Mouse (Mus musculus) T-helper 1 cell (primary cell): ENCODE data around the gene Aplp2.

Experiments
- in situ Hi-C: fragments of 300-600 bp; cut with MboI, MseI; formaldehyde crosslinking; loops from one replicate; pipeline ENCODE4 v1.15.1; 2025; ENCODE audit warnings: high pct_unique_total_duplicates

Gene Aplp2

DNA sequence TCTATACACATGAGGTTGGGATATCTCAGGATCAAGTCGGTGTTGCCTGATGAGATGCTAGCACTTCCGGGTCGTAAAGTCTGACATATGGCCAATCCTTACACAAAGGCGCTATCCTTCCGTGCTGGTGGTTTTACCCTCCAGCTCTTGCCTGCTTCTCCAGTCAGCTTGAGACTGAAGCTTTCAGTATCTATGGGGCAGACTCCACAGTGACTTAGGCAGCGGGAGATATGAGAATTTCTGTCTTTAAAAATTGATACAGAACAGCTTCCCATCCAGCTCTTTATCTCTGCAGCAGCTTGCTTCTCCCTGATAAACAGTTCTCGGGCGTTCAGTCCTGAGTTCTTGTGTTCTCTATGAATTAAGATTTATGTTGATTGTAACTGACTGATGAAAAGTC, 14.9 kb upstream of the Aplp2 start:
- in situ Hi-C loops, result no loop called here

DNA sequence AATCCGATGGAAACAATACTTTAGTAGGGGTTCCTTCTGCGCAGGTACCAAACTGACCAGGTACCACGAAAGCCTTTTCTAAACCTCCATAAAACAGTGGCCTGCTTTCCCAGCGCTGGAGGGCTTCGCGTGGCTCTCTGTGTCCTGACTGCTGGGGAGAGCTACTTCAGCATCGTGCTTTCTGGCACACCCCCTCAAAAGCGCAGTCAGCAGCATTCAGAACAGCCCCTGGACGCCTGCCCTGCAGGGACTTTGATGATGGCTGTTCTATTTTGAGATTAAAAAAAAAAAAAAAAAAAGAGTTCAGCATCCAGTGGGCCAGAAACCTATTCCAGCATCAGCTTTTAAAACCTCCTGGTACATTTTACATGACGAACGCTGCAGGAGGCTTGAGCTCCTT, 14.2 kb upstream of the Aplp2 start:
- in situ Hi-C loops, result no loop called here

DNA sequence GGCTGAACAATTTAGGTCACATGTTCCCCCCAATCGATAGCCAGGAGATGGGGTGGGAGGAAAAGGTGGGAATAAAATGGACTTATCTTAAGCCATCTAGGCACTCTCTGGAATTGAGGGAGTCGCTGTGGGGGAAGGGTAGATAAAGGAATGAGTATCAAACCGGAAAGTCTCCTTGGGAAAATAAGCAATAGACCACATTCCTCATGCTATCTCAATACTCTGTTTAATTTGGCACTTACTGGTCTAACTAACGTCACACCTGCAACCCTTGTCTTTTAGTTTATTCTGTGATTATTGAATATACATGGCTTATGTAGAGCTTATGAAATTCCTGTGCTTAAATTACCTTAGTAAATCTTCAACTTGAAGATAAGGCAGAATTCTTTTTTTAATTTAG, 11.9 kb upstream of the Aplp2 start:
- in situ Hi-C loops, result no loop called here

DNA sequence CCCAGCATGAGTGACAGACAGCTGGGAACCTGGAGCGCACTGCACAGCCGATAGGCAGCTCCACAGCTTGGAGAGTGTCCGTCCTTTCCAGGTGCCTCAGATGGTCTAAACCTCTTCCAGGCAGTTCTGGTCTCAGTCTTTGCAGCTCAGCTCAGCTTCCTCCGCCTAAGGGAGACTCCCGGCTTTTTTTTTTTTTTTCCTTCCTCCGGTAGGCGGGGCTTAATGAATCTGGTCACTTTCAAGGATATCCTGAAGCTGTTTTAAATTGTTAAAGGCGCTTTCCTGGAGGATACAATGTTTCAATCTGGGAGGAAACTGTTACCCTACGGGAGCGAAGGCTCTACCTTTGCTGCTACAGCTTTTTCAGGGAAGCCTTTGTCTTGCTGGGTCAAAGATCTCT, 9.6 kb upstream of the Aplp2 start:
- in situ Hi-C loops, result no loop called here

DNA sequence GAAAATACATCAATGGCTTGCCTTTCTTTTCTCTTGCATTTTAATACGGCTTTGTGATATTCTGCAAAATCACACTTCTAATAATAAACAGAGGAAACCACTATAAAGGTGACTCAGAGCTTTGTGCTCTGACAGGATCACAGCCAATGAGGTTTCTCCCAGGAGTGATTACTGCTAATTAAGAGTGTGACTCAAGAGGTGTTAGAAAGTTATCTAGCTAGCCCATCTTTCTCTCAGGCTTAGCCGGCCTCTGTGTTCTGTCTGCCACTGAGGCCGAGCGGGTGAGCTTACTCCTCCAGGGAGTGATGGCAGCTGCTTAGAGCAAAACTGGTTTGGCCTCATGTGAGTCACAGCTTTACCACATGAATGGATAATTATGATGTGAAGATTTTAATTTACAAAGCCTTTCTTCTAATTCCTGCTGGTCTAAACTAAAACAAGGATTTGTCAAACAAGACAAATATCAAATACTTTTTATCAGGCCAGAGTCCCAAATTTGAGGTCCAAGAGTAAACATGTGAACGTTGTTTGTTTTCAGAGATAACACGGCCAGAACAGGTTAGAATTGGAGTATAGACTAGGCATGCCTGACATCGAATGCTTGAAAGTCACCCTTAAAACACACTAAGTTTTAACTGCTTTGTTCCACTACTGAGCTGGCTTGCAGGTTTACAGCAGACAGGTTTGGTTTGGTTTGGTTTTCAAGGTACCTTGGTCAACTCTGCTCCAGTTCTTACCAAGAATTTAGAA, 6.2 kb upstream of the Aplp2 start:
- in situ Hi-C loops, result no loop called here

DNA sequence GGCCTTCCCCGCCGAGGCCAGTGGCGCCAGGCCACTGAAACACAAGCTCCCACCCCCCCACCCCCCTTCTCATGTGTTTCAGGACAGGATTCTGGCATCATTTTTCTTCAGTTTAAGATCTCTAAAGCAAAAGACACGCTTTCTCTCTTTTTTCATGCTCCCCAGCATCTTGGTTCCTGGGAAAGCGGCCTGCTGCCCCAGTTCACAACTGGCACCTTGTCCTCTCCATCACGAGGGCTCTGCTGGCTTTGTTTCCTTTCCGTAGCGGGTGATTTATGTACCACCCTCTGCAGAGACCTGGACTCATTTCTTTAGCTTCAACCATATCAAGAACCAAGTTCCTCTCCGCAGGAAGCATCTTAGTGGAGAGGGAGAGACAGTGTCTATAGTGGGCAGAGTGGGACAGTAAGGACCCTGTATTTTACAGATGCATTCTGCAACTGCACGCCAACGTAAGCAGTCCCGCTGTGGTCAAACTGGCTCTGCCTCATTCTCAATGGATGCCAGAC, 939 bp upstream of the Aplp2 start:
- in situ Hi-C loops, result loop anchor here (5.0 kb wide), 1 partner anchor 70 kb away; the partner anchor contains the start of gene Prdm10

DNA sequence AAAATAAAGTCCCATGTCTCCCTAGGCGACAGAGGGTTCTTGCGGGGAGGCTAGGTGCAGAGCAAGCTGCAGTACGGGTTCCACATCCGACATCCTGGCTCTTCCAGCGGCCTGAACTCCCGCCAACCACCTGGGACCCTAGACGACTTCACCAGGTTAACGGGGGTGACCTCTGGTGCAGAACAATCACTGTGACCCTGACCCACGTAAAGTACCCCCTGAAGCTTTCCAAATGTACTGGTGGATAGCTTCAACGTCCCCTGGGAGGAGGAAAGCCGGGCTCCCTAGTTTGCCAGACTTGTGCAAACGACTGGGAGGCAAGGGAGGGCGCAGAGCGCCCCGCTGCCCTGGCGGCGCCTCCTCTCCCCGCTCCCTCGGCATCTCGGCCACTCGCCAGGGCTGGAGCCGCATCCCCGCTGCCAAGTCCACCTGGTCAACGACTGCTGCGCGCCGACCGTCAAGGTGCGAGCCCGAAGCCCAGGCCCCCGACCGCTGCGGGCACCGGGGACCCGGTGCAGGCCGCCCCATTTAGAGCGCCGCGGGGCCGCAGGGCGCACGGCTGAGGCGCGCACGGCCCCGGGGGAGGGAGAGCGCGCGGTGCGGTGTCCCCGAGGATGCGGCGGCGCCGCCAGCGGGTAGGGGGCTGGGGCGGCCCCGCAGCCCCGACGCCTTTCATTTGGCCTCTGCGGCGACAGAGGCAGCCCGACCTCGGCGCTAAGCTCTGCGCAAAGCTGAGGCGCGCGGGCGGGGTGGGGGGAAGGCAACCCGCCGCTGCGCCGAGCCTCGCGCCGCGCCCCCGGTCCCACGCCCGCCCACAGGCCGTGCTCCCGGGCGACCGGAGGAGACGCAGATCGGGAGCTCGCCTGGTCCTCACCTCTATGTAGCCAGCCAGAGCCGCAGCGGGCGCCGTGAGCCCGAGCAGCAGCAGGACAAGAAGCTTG, 596 bp downstream of the Aplp2 start:
- in situ Hi-C loops, result loop anchor here (5.0 kb wide), 1 partner anchor 71 kb away; the partner anchor contains the start of gene Prdm10

DNA sequence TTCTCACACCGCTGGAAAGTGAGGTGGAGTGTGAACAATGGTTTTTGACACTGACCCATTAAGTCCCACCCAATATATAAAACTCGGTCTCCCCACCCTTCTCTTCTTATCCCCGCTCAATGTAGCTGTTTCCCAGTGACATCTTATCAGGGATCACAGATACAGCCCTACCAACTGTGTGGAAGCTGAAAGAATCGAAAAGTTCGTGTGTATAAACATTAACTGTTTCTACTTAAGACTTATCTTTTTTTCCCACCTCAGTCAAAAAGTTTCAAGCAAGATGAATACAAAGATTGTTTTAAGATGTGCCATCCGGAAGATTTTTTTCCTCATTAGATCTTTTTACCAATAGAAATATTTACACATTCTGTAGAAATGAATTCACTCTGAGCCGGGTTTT, 1.5 kb downstream of the Aplp2 start:
- in situ Hi-C loops, result loop anchor here (5.0 kb wide), 1 partner anchor 72 kb away; the partner anchor contains the start of gene Prdm10

DNA sequence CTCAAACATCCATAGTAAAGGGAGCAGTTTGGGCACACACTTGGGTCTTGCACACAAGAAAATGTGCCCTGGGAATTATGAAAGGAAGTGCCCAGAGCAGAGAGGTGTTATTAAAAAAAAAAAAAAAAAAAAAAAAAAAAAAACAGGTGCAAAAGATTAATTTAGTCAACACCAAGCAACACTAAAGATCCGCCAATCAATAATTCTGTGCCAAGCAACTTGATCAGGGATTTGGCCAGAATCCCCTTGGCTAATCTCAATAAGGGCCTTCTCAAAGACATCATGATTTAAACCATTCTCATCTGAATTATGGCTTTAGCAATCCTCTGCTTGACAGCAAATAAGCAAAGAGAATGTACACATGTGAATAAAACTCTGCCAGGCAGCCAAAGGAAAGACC, 2.1 kb downstream of the Aplp2 start:
- in situ Hi-C loops, result no loop called here

DNA sequence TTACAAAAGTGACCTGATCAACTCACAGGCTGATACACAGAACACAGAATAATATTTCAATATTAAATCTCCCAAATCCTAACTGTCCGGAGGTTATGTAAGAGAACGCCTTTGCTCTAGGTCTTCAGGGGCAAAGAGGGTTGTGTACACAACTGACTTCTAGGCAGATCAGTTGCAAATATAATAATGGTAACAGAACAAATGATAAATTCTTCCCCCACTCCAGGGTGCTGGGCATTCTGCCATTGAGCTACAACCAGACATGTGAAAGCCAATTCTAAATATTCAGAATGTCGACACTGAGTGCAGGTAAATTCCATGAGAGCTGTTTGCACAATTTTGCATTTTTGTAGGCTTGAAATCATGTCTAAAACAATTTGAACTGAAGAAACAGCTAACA, 3.9 kb downstream of the Aplp2 start:
- in situ Hi-C loops, result no loop called here

DNA sequence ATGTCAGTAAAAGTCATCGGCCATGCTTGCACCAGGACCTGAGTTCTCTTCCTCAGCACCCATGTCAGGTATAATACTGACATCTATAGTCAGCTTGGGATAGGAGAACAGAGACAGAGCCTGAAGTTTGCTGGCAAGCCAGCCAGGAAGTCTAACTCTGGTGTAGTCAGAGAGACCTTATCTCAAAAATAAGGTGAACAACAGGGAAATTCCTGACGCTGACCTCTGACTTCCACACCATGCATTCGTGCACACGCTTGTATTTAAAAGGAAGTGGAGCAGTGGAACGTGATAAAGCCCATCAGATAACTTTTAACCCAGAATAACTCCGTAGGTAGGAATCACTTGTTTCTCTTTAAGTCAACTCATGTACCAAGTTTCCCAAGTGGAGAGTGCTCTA, 6.9 kb downstream of the Aplp2 start:
- in situ Hi-C loops, result no loop called here

DNA sequence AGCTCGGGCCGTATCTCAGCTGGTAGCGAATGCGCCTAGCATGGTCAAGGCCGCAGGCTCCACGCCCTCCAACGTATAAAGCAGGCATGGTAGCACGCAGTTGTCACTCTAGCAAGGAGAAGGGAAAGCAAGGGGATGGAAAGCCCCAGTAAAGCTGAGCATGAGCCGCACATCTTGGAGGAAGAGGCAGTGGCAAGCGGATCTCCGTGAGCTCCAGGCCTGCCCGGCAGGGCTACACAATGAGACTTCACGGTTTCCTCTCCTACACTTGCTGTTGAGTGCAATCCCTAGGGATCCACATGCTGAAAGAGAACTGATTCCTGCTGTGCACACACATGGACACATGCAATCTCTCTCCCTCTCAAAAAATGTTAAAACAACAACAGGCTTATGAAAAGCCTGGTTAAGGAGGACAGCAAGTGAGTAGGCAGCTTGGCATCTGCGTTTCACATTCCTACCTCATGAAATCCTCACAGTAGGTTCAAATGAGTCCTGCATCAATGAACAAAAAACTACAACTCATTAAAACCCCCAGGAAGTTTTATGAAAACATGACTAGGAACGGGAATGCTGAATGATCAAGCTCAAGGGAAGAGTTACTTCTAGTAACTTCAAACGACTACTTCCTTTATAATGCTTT, 7.9 kb downstream of the Aplp2 start:
- in situ Hi-C loops, result no loop called here

DNA sequence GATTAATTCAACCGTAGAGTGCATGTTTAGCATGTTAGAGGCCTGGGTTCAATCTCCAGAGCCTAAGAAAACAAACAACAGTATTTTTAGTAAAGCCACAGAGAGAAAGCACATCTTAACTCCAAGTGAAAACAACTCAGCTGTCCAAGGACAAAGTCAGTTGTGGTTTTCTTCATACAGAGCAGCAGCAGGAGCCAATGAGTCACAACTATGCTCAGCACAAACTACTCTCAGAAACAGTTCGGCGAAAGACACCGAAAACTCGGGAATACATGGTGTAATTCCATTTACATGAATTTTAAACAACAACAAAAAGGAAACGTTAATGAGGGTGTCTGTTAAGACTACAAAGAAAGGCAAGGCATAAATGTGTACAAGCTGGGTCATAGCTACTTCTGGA, 8.5 kb downstream of the Aplp2 start:
- in situ Hi-C loops, result no loop called here

DNA sequence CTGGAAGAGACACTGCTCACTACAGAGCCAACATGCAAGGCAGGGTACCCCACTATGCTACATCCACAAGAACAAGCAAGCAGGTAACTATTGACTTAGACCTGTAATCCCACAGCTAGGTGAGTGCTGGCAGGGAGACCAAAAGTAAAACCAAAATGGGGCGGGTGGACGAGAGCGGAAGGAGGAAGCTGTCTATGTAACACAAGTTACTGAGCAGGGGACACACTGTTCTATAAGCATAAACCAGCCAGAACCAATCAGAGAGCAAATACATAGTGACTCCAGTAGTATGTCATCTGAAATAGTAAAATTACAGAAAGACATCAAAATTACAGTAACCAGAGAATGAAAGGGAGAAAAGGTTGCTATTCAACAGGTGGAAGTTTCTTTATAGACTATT, 13.0 kb downstream of the Aplp2 start:
- in situ Hi-C loops, result no loop called here

DNA sequence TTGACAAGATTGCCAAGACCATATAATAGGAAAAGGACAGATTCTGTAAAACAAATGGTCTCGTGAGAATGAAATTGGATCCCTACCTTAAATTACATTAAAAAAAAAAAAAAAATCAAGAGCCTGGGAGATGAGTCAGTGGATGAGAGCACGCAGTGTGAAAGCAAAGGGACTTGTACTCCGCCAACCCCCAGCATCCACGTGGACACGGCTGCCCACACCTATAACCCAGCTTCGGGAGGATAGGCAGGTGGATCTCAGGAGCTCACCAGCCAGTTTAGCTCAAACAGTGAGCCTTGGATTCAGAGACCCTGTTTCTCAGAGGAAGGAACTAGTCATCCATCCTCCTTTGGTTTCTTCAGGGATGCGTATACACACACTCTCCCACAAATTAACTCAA, 13.8 kb downstream of the Aplp2 start:
- in situ Hi-C loops, result no loop called here

DNA sequence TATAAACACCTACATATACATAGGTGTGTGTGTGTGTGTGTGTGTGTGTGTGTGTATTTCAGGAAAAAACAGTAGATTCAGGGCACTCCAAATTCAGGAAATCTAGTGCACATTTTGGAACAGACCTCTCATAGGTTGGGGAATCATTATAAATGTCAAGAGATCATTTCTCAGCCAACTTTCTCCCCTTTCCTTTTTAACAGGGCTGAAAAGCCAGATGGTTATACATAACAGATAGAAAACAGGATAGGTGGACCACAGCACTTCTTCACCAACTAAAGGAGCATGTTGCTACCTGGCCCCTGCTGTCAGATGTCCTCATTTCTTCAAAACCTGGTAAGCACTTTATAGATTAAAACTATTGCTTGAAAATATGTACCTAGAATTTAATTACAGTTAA, 14.9 kb downstream of the Aplp2 start:
- in situ Hi-C loops, result no loop called here

DNA sequence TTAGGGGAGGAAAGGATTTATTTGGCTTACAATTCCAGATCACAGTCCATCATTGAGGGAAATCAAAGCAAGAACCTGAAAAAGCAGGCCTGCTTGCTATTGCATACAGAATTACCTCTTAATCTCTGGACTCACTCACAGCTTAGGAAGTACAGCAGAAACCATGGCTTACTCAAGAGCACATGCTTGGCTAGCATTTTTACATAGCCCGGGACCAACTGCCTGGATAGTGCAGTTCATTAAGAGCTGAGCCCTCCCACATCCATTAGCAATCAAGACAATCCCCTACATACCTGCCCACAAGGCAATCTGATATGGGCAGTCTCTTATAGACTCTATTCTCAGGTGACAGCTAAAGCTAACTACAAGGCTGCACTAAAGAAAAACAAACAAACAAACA, 16.0 kb downstream of the Aplp2 start:
- in situ Hi-C loops, result no loop called here

DNA sequence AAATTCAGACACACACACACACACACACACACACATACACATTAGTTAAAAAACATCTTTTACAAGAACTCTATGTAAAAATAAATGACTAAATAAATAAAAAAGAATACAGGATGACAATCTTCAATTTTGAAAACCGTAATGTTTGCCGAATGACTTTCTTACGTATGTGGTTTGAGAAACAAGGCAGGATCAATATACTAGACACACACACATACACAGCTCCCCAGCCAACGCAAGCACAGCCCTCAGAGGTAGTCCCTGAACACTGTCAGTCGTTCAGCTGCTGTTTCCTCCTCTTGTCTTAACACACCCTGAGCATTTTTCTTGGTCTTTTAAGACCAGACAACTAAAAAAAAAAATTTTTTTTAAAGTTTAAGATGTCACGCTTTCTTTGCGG, 19.2 kb downstream of the Aplp2 start:
- in situ Hi-C loops, result no loop called here

DNA sequence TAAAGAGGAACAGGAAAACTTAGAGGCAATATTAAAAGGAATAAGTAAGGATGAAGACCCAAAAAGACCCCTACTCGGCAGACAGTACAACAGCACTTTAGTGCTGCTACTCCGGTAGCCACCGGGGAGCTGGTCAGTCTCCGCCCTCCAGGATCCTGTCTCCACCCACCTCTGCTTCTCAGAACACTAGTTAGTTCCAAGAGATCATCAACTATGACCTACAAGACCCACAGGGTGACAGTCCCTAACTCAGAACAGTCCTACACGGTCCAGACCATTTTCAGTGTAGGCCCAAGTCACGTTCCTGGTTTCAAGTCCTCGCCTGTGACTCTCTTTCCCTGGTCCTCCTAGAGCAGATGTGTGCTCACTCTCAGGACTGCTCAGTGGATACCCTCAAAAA, 20.1 kb downstream of the Aplp2 start:
- in situ Hi-C loops, result no loop called here

DNA sequence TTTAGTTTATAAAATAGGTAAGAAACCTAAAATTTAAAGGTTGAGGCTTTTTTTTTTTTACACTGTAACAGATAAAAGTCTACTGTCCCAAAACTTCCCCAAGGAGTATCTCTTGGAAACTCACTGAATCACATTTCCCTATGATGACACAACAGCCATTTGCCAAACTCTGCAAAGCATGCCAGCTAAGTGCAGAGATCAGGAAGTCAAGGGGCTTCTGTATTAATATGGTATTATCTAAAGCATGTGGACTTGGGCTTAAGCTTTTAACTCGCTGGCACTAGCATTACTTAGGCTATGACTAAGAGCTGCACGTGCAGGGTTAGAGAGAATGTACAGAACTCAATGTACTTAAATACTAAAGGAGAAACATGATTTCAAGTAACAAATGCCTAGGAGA, 22.4 kb downstream of the Aplp2 start:
- in situ Hi-C loops, result no loop called here

DNA sequence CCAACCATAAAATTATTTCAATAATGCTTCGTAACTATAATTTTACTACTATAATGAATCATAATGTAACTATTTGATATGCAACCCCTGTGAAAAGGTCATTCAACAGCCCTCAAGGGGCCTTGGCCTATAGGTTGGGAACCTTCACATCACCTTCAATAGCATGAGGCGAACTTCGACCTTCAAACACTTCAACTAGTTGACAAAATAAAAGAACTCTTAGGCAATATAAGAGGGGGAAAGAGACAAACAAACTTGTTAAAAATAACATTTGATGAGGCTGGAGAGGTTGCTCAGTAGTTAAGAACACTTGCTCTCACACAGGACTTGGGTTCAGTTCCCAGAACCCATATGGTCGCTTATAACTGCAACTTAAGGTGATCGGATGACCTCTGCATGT, 27.2 kb downstream of the Aplp2 start:
- in situ Hi-C loops, result no loop called here

DNA sequence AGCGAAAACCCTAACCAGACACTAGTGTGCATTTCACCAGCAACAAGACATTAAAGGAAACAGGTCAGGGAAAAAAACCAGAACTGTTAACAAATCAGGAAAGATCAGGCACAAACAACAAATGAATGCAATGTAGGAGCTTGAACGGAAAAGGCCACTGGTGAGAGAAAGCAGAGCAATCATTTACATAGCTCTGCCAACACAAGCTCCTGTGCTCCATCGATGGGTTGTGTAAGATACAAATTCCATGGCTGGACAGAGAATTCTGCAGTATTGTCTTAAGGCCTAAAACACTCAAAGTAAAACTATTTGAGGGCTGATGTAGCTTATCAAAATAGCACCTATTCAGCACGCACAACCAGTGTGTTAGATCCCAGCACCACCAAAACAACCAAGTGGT, 28.6 kb downstream of the Aplp2 start:
- in situ Hi-C loops, result no loop called here
